Mouse (Mus musculus): ENCODE measurements at regions not wholly inside any gene's neighbourhood (a gene's known extent, or its start where the extent isn't known, plus 50 kb on each side); places are given as distances from the start of the nearest gene placed in this dataset.

DNA sequence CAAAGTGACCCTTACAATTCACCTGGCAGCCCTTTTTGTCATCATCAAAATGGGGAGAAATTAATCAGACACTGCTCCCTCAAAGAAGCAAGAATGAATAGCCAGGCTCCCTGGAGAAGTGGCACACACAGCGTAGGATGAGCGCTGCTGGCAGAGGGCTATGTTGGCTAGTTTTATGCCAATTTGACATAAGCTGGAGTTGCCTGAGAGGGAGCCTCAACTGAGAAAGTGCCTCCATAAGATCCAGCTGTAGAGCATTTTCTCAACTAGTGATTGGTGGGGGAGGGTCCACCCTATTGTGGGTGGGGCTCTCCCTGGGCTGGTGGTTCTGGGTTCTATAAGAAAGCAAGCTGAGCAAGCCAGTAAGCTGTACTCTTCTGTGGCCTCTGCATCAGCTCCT, 179.3 kb upstream of the Egln3 start:
- no peak for DNase-seq

DNA sequence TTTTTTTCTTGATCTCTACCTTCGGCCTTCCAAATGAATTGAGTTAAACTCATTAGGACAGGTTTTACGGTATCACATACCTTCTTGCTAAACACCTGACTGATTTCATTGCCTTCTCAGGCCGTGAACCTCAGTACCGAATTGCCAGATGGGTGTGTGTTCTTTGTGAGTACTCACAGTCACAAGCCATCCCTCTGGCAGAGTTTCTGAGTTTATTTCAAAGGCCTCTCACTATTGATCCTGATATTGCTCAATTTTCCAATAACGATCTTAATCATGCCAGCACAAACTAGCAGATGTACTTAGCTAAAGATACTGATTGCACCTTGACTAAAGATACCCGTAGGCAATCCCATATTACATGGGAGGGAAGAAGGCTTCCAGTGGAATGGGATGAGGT, 178.4 kb upstream of the Egln3 start:
- no peak for DNase-seq

DNA sequence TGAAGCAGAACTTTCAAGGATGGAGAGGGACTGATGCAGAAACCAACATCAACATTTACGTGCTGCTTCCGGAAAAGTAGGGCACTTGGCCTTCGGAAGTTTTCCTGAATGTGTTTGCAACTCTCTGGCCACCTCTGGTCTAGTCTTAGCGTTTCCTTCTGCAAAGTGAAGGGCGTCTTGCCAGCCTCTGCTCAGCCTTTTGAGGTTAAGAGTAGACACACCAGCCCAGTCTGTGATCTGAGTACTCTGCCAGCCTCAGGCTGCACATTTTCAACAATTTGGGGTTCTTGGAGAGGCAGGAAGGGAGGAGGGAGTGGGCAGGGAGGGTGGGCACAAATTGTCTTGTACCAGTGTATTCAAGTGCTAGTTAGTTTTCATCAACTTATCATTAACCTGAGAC, 176.7 kb upstream of the Egln3 start:
- no peak for DNase-seq

DNA sequence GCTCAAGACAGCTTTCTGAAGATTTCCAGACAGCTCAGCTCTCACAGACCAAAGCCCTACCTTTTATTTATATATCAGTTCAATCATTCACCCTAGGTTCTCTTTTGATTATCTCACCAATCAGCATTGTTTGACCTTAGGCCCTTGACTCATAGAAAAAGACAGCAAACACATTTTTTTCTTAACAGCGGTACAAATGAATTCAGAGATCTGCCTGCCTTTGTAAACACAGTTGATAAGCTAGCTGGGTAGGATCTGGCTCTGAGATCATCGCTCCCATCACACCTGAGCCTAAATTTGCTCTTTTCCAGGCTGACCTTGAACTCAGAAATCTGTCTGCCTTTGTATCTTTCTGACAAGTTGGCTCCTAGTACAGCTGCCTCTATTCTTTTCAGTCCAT, 174.9 kb upstream of the Egln3 start:
- DNase-seq, result no peak

DNA sequence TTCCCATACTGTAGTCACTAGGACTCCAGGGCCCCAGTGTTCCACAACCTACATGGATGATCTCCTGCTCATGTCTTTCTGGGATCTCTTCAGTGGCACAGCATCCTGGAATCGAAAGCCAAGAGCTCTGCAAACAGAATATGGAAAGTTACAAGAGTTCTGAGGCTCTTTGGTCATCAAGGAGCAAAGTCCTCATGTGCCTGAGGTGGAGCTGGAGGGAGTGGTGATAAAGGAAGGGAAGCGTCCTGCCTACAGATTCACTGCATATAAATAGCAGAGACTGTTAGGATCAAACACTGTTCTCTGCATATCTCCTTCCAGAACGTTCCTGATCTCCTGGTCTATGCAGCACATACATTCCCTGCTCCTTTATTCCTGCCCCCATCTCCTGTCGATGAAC, 170.4 kb upstream of the Egln3 start:
- no peak for DNase-seq

DNA sequence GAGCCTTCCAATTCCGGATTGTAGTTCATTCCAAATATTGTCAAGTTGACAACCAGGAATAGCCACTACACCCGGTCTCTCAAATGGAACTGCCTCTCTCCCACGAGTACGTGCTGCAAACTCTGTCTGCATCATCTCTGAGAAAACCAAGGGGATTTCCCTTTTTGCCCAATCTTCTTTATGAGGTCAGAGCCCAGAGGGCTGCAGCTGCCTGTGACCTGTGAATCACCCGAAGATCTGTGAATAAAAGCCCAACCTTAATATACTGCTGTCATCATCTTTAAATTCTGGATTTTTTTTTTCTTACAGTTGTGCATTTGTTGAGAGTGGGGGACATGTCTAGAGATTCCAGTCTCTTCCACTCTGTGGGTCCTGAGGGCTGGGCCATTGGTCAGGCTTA, 165.6 kb upstream of the Egln3 start:
- DNase-seq, result no peak

DNA sequence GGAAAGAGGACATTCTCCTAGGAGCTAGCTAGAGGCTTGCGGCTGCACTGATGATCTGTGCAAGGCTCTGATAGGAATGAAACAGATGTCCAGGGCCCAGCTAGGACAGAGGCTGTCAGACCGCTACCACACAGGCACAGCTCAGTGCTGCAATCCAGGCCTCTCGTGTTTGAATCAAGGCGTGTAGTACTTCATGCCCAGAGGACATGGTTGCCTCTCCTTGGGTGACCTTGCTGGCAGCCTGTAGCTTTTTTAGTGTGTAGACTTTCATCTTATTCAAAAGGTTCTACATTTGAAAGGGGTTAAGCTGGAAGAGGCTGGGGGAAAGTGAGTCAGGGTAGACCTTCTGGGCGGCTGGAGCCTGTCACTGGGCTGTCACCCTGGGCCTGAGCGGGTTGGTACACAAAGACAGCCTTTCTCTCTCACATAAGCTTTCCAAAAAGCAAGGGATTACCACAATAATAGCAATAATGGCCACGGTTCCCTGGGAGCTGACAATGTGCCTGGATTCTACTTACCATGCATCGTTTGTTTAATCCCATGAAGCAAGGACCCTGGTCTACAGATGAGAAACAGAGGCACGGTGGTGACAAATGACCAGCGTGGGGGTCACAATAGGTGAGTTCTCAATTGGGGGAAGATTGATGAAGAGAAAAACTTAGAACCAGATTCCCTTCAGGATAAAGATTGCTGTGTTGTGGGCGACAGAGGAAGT, 160.9 kb upstream of the Egln3 start:
- DNase-seq, result no peak

DNA sequence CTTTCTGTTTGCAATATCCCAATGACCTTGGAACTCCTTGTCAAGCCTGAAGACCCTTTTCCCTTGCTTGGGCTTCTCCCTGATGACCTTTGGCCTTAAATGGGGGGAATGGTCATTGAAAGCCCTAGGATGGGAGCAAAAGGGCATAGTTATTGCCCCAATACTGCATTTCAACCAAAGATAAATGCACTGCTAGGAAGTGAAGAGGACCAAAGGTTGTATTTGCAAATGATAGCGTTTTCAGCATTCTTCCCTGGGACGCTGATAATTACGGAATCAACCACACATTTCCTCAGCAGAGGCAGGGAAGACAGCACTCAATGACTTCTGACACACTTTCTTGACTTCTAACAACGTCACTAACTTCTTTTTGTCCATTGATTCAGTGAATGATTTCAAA, 158.1 kb upstream of the Egln3 start:
- DNase-seq, result no peak

DNA sequence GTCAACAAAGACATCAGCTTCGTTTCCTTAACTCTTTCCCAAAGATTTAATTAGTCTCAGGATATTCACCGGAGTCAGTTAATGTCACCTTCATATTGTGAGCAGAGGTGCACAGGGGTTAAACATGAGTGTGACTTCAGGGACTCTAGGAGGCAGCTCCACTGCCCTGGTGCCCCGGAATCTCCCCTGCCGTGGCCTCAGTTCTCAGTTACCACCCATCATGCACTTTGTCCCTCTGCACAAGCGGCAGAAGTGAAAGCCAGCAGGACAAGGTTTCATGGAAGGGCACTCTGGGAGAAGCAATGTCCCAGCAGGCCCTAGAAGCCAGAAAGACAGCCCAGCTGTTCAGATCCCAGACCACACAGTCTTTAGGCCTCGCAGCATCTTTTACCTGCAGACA, 150.5 kb upstream of the Egln3 start:
- peak; percentile 17 to 44 for DNase-seq

DNA sequence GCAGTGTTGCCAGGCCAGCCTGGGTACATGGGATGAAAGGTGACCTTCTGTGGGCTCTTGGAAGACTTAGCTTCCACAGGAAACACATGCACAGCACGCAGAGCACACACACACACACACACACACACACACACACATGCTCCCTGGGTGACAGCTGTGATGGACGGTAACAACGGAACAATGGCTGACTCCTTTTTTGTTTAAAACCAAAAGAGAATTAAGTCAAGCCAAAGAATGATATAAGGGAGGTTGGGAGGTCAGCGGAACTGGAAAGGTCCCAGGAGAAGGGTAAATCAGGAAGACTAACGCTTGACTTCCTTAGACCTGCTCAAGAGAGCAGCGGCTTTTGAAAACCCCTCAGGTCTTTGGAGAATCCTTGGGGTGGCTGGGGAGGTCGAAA, 150.0 kb upstream of the Egln3 start:
- DNase-seq, result peak; percentile 30 to 52

DNA sequence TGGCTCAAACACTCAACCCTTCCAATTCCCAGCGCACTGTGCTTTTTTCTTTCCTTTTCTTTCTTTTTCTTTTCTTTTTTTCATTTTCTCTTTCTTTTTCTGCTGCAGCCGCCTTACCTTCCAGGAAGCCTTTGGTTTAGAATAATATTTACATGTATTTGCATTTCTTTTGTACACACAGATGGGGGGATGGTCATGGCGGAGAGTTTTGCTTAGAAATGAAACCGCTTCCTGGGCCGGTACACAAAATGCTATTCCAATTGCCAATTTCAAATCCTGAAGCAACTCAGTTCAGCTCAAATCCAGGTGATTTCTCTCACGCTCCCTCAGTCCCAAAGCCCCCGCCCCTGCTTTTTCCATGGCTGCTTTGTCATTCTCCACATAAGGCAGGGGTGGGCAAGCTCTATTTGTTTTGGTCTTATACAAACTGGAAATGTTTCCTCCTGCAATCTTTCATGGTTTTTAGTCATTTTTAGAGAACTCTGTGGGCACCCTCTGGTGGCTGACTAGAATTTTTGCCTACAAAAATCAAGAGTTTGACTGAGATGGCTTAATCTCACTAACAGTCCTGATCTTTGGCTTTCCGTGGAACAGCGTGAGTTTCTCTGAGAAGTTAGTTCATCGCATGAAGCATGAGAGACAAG, 149.4 kb upstream of the Egln3 start:
- peak; percentile 35 to 56 for DNase-seq

DNA sequence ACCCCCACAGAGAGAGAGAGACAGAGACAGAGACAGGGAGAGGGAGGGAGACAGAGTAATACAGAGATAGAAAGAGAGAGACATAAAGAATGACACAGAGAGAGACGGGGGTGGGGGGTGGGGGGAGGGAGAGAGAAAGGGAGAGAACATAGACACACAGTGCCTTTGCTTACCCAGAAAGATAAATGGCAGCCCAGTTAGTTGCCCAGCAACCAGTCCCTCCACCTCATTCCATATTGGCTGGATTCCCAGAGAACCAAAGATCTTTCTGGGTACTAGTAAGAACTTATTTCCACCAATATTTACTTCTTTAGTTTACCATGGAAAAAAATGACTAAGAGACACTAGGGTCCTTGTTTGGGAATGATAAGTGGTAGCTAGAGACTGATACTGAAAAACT, 146.6 kb upstream of the Egln3 start:
- no peak for DNase-seq

DNA sequence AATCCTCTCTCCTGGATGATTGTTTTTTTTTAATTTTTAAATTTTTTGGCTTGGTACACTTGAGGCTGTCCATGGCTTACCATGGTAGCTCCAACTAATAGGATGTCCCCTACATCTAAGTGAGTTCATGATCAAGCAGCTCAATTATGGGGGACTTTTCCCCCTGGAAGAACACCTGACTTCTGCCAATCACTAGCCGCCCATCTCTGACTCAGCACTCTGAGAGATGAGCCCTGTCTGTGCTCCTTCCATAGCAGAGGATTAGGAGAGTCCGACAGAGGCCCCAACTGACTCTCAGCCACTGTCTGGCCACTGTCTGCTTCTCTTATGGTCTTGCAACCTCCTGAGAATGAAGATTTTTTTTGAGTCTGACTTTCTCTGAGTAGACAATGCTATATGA, 145.7 kb upstream of the Egln3 start:
- no peak for DNase-seq

DNA sequence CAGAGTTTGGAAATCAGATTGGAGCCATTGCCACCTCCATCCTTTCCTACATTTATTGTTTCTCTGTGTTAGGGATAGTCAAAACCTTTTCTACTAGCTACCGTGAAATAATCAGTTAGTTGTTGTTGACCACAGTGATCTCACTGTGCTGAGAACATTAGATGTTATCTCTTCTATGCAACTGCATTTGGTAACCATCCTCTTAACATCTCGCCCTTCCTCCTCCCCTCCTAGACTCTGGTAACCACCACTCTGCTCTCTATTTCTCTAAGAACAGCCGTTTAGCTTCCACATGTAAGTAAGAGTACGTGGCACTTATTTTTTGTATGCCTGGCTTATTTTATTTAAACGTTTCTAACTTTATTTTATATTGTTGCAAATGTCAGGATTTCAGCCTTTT, 139.8 kb upstream of the Egln3 start:
- DNase-seq, result no peak

DNA sequence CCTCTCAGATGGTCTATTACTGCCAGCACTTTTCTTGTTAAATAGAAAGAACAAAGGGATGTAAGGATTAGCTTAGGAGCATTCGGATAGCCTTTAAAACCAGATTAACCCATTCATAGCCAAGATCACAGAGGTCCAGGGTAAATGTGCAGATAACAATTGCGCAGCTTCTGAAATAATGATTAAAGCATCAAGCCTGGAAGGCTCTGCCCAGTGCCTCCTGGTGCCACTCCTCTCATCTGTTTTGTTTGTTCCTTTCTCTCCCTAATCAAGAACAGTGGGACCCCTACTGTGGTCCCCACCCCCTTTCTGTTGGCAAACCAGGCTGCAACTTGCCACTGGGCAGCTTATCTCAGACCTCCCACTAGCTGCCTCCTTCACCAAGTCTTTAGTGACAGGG, 131.8 kb upstream of the Egln3 start:
- no peak for DNase-seq

DNA sequence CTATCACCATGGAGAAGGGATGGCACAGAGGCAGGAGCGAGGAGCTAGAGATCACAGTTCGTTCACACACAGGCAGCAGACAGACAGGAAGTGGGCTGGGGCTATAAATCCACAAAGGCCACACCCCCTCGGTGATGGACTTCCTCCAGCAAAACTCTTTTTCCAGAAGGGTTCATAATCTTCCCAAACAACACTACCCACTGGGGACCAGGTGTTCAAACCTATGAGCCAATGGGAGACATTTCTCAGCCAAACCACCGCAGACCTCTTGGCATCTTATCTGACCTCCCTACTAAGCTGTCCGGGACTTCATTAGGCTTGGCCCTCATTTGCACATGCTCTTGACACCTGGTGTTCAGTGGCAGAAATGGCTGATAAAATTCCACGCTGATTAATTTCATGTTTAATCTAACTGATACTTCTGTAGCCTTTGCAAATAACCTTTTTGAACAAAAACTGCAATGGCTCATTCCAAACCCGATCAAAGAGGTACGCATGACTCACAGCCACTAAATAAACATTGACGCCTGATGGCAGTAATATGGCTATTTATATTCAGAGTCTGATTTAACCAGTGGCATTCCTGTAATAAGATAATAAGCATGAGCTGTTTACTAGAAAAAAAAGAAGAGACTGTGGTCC, 131.0 kb upstream of the Egln3 start:
- DNase-seq, result peak; percentile 8 to 18

DNA sequence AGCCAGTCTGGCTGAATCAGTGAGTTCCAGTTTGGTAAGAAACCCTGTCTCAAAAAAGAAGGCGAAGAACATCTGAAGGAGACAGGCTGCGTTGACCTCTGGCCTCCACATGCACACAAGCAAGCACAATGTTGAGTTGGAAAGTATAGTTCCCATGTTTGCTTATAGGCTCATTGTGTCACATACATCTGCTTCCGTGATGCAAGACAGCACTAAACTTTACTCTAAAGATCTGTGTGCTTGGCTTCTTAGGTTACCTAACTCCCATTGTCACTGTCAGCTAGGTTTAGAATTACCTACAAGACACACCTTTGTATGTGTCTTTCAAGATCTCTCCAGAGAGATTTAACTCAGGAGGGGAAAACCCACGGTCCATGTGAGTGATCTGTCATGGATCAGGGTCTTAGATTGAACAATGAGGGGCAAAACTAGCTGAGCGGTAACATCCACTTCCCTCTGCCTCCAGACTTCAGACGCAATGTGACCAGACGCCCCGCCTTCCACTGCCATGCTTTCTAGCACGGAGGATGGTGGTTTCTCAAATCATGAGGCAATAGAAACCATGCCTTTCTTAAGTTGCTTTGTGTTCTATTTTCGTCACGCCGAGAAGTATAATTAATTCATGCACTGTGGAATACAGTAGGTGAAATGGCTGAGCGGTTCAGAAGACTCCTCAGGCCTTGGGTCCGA, 130.1 kb upstream of the Egln3 start:
- DNase-seq, result no peak

DNA sequence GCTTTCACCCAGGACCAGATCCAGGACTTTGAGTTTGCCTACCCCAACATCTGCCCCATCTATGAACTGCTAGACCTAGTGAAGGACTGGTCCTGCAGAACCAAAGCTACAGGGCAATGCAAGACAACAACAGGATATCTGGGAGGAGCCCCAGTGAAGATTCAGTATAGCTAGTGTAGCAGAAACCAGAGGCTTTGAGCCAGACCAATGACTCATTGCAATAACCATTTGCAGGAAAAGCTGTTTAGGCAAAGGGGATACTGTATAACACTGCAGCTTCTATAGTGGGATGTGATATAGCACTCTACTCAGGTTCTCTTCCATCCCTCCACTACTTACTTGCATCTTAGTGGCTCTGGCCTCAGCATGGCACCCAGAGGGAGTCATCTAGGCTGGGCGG, 123.8 kb upstream of the Egln3 start:
- no peak for DNase-seq

DNA sequence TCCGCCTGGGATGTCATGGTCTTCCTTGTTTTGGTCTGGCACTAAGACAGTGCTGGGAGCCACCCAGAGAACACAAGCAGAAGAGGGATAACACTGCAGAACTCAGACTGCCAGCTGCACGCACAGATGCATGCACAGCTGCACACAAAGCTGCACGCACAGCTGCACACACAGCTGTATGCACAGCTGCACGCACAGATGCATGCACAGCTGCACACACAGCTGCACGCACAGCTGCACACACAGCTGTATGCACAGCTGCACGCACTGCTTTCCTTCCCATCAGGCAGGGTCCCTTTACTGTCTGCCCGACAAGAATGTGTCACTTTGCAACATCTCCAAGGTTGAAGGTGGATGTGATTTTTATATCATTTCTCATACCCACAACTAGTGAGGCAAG, 122.9 kb upstream of the Egln3 start:
- peak; percentile 22 to 37 for DNase-seq

DNA sequence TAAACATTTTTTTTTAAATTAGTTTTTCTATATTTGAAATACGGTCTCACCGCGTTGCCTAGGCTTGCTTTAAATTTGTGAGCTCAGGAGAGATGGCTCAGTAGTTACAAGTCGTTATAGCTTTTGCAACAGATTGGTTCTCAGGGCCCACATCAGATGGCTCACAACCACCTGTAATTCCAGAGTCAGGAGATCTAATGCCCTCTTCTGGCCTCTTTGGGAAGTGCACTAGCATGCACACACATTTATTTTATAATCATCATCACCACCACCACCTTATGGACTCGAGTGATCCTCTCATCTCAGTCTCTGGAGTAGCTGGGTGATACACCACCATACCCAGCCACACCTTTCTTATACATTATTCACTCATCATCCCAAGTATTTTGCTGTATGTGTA, 116.9 kb upstream of the Egln3 start:
- DNase-seq, result no peak

DNA sequence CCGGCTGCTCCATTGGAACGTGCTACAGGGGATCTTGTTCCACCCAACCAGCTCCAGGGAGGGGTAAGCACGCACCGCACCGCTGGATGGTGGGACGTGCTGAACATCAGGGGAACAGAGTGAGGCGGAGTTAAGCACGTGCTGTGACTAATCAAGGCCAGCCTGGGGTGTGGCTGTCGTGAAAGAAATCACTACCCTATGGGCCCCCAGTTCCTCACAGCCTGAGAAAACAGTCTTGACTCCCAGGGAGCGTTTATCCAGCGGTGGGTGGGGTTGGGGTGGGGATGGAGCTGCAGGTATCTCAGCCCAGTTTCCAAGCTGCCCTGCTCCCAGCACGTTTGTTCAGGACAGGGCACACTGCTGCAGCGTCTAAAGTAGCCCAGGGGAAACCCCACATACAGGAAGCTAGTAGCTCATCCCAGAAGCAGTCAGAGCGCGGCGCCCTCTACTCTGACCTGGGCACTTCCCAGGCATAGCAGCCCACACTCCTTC, 113.4 kb upstream of the Egln3 start:
- DNase-seq, result peak; percentile 33 to 51

DNA sequence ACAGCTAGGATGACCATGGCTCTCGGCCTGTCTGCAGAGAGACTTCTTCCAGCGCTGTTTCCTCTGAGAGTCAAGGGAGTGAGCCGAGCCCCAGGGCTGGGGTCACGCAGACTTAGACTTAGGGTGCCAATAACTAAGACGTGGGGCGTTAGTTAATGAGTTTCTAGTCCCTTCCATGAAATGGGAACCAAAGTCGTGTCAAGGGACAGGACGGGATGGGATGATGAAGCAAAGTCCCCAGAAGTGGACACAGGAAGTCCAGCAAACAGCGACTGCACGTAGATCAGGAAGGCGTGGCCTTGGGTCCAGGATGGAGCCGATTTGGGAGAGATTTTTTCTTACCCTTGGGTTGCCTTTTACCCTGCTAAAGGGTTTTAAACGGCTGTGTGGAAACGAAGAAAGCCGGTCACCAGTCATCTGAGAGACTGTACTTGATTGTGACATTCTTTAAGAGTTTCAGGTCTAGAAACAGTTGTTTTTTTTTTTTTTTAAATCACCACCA, 112.5 kb upstream of the Egln3 start:
- DNase-seq, result no peak

DNA sequence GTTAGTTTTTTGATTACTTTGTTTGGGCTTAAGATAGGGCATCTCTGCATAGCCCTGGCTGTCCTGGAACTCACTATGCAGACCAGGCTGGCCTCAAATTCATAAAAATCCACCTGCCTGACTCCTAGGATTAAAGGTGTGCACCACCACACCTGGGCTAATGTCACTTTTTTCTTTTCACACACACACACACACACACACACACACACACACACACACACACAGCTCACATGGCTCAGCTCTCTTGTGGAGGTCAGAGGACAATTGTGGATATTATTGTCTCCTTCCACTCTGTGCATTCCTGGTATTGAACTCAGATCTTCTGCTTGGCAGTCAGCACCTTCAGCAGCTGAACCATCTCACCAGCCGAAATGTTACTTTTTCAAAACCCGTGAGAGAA, 110.5 kb upstream of the Egln3 start:
- no peak for DNase-seq

All from kidney, postnatal 4 days (tissue).